Comparison of ENCODE assay signal across 23 mouse cellular contexts in the genomic region with DNA sequence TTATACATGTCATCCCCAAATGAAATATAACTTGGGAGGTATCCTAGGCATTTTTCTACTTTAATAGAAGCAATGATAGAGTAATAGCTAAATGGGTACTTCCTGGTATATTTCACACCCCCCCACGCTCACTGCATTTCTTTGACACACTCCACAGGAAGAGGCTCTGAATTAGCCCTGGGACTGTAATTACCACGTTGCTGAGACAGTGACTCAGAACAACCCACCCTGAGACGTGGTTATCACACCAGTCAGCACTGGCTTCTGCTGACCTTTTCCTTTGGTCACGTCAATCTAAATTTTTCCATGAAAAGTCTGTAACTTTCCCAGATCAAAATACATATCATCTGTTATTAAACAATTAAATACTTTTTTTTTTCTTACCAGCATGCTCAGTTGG.
"Had no signal": no experiment of that assay in that cellular context is flagged by ENCODE, and none has a peak within 500 bp of the region (broad histone marks: within the 10 kb centered on the region; RNA-seq: fewer than 3 reads in every experiment).

No protein-coding gene starts in this region.

- H3K4me1 ChIP-seq: embryonic facial prominence, embryonic 10.5 days; embryonic facial prominence, embryonic 12.5 days; embryonic facial prominence, embryonic 13.5 days; embryonic facial prominence, embryonic 15.5 days; forebrain, embryonic 10.5 days; forebrain, embryonic 12.5 days; forebrain, embryonic 13.5 days; forebrain, embryonic 15.5 days; heart, embryonic 10.5 days had no signal

- DNase-seq: cerebellum, adult 9-11 months; cerebellum, postnatal 10 days; cerebellum, postnatal 14 days; cerebellum, postnatal 25 days; cerebellum, postnatal 36 days; forebrain, postnatal 0 days; gastrocnemius, adult 2 months; gastrocnemius, postnatal 10 days; gastrocnemius, postnatal 14 days; gastrocnemius, postnatal 25 days; gastrocnemius, postnatal 36 days; heart, adult 18-20 months; heart, adult 2 months had no signal

- H3K9ac ChIP-seq: embryonic facial prominence, embryonic 12.5 days; embryonic facial prominence, embryonic 13.5 days; embryonic facial prominence, embryonic 15.5 days; forebrain, embryonic 12.5 days; forebrain, embryonic 13.5 days; forebrain, embryonic 15.5 days; forebrain, postnatal 0 days had no signal

- H3K27me3 ChIP-seq: embryonic facial prominence, embryonic 12.5 days; embryonic facial prominence, embryonic 13.5 days; embryonic facial prominence, embryonic 15.5 days; forebrain, embryonic 12.5 days; forebrain, embryonic 13.5 days; forebrain, embryonic 15.5 days had no signal

- H3K27ac ChIP-seq: embryonic facial prominence, embryonic 10.5 days; embryonic facial prominence, embryonic 12.5 days; embryonic facial prominence, embryonic 13.5 days; embryonic facial prominence, embryonic 15.5 days; forebrain, embryonic 10.5 days; forebrain, embryonic 12.5 days; forebrain, embryonic 13.5 days; forebrain, embryonic 15.5 days; gastrocnemius, adult 2 months; heart, adult 2 months; heart, embryonic 10.5 days had no signal

- H3K9me3 ChIP-seq: embryonic facial prominence, embryonic 10.5 days; embryonic facial prominence, embryonic 12.5 days; embryonic facial prominence, embryonic 13.5 days; embryonic facial prominence, embryonic 15.5 days; forebrain, embryonic 10.5 days; forebrain, embryonic 12.5 days; forebrain, embryonic 13.5 days; forebrain, embryonic 15.5 days; heart, embryonic 10.5 days had no signal

- H3K4me3 ChIP-seq: embryonic facial prominence, embryonic 10.5 days; embryonic facial prominence, embryonic 12.5 days; embryonic facial prominence, embryonic 13.5 days; embryonic facial prominence, embryonic 15.5 days; erythroblast, embryonic 14.5 days; forebrain, embryonic 10.5 days; forebrain, embryonic 12.5 days; forebrain, embryonic 13.5 days; forebrain, embryonic 15.5 days; gastrocnemius, adult 2 months; heart, adult 2 months; heart, embryonic 10.5 days had no signal

- H3K36me3 ChIP-seq: embryonic facial prominence, embryonic 10.5 days; embryonic facial prominence, embryonic 12.5 days; embryonic facial prominence, embryonic 13.5 days; embryonic facial prominence, embryonic 15.5 days; forebrain, embryonic 10.5 days; forebrain, embryonic 12.5 days; forebrain, embryonic 15.5 days had no signal
